Mouse (Mus musculus): ENCODE results near the gene Ltbp2. TPM values are rescaled to one million over a fixed set of nuclear protein-coding genes. Genes with fewer than 3 reads are reported as not detected.

The Ltbp2 gene
- total RNA-seq, 2 experiments from 2014 or later: 1.3 to 3.0 TPM

DNA sequence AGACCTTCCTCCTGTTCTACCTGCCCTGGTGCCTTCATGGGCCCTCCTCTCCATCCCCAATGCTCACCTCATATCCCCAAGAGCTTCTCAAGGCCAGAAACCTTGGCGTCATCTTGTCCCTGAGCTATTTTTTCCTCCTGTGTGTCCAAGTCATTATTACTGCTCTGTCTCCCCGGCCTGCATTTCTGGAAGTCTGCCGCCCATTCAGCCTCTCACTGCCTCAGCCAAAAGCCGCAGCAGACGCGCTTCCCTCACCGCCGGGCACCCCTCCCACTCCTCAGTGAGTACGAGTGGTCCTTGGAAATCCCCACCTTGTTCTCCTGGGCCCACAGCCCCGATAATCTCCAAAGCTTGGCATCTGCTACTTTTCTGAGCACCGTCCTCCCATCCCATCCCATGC, 3.8 kb upstream of the Ltbp2 start:
- DNase-seq: peak in 1 of 2 experiments; percentile 40

GRCm38 (mm10) chr12:84875761-84876480, 411 bp downstream of the Ltbp2 start:
- DNase-seq: no peak

DNA sequence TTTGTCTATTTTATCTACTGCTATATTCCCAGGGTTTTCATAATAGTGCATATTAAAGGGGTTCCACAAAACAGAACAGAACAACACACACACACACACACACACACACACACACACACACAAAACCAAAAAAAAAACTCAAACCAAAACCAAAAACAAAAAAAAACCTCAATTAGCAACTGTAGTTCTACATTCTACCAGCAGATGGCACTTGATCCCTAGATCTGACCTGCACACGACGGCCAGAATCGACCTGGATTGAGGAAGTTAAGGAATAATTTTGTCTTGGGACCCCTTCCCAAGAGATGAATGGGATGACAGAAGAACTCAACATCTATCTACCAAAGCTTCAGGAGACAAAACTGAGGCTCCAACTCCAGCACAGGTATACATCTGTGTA, 2.9 kb downstream of the Ltbp2 start:
- DNase-seq: peak in 1 of 2 experiments; percentile 40

GRCm38 (mm10) chr12:84872310-84872709, 4.0 kb downstream of the Ltbp2 start:
- DNase-seq: no peak

DNA sequence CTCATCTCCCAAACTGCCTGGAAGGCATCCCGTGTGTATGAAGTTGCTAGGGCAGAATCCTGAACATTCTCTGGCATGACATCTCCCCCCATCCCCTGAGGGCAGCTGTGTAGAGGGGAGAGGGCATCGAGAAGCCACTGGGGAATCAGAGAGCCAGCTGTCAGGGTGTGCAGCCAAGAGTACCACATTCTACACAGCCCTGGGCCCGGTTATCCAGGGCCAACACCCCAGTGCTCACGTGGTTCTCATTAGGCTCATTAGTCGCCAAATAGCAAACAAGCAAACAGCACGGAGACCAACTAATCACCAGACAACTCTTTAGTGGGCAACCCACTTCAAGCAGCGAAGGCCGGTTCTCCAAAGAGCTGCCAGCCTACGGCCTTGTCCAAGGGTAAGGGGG, 10.9 kb downstream of the Ltbp2 start:
- DNase-seq: no peak

GRCm38 (mm10) chr12:84864801-84865200, 11.5 kb downstream of the Ltbp2 start:
- DNase-seq: no peak

DNA sequence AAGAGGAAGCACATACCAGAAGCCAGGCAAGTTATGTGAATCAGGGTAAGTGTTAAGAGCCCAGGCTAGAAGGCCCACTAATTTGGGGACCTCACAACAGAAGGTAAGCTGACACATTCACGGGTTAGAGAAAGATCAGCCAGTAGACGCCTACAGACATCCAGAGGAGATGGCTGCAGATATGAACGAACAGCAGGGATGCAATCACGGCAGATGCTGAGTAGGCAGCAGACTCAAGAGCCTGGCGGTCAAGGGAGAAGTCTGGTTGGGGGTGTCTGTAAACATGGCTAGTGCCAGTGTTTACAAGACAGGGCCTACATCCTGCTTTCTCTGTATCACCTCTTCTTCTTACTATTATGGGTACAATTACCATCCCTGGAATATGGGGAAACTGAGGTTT, 13.1 kb downstream of the Ltbp2 start:
- no peak for DNase-seq

DNA sequence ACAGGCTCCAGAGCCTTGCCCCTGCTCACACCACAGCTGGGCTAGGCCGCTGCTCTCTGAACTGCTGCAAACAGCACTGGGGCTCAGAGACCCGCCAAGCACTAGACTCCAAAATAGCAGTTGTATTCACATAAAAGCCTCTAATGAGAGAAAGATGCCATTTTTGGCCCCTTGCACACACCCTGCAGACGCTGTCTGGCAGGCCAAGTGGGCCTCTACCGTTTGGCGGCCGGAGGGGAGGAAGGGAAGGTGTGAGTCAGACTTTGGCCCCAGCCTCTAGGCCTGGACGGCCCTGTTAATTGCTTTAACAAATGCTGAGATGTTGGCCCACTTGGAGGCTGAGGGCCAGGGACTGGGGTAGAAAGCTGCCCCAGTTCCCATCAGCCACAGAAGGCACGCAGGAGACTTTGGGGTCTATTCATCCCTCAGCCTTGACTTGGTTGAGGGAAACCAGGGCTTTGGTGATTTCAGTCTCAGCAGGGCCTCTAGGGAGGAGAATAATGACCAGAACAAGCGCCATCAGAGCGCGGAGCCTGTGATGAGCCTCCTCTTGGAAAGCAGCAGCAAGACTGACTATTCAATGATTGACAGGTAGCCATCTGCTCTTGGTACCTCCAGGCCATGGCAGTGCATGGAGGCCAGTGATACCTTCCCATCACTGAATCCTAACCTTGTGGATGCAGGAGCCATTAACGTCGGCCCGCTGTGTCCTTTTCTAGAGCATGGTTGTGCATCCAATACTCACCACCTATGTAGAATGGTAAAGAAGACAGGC, 14.0 kb downstream of the Ltbp2 start:
- peak; percentile 53 to 79 for DNase-seq

DNA sequence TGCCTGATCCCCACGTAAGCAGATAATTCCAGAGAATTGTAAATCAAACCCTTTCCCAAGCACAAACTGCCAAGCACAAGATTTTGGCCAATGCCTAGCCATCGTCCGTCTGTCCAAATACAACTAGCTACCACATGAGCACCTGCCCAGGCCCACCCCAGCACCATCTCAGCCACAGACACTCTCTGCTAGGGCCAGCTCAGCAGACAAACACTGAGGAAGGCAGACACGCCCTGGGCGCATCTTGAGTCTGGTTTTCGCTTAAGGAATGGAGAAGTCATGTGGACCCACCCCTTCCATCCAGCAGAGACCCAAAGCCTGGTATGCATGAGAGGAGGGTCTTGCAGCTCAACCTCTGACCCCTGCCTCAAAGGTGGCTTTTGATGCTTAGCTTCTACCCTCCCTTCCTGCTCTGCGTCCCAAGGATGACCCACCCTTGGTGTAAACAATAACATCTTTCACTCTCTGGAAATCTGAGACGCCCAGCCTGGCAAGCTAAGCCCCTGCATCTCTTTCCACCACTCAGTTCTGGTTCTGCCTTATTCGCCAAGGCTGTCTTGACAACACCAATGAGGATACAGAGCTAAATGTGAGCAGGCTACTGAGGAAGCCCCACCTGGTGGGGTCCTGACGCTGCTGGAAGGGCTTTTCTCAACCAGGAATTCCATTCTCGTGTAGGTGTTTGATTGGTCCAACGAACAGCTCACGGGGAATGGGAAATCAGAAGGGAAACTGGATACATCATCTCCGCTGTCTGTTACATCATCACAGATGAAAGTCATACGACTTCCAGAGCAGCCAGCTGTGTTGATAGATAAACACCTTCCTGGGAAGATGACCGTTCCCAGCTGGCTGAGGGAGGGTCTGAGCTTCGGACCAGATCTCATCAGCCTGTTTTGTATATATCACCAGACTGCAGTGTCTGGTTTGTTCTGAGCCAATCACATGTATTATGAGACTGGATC, 17.9 kb downstream of the Ltbp2 start:
- no peak for DNase-seq

GRCm38 (mm10) chr12:84857706-84858105, 18.6 kb downstream of the Ltbp2 start:
- DNase-seq: no peak

GRCm38 (mm10) chr12:84856532-84856931, 19.8 kb downstream of the Ltbp2 start:
- no peak for DNase-seq

DNA sequence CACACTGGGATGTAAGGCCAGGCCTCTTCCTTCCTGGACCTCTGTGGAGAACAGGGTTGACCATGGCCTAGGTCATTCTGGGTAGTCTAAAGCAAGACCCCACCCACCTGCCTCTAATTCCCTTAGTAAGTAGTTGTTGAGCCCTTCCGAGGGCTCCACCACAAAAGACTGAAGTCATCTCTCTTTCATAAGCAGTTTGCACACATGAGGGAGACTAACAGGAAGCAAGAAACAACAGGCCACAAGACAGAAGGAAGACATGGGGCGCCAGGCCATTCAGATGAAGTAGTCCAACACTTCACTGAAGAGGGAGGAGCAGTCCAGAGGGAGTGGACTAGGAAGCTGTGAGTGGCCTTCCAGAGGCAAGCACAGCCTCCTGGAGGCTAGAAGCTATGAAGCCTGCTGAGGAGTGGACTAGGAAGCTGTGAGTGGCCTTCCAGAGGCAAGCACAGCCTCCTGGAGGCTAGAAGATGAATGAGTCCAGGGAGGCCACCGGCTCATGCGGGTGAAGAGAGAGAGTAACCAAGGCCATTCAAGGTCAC, 21.2 kb downstream of the Ltbp2 start:
- DNase-seq: no peak

DNA sequence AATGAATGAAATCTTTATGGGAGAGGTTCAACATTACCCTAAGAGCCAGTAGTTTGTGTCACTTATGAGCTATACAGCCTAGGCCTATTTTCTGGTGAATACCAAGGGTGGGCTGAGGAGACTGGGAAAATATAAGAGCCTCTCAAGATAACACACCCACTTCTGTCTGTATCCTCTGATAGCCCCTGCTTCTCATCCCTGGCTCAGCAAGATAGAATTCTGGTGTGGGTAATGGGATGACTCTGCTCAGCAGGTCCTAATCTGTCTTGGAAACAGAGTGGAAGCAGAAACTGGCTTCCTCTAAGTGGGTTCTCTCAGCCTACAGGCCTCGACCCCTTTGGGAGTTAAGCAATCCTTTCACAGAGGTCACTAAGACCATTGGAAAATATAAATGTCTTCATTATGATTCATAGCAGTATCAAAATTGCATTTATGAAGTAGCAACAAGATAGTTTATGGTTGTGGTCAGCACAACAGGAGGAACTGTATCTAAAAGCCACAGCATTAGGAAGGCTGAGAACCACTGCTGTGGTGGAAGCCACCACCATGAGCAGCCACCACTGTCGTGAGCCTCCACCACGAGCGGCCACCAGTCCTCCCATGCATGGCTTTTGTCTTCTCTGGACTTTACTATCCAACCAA, 21.8 kb downstream of the Ltbp2 start:
- DNase-seq: no peak

DNA sequence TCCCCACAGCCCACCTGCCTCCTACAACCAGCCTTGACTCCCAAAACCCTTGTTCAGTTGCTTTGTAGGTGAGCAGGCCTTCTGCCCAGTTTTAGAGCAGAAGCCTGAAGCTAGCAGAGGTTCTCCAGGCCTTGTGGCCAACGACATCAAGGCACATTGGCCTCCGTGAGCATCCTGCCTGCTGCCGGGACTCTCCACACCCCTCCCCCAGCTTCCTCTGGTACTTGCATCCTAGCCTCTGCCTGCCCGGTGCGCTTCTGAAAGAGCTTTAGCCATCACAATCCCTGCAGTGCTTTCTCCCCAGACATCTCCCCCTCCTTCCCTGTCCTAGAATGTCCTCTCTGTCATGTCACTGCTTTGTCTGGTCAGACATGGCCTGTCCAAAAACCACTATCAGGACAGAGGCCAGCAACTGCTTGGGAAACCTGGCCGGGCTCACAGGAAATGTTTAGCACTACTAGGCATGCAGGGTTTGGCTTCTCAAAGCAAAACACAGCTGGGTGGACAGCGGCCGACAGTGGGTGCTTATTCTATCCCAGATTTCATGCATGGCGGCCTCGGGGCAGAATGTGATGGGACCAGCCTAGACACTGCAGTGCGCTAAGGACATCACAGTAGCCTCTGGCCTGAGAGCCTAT, 24.8 kb downstream of the Ltbp2 start:
- DNase-seq: peak; percentile 62 to 75

GRCm38 (mm10) chr12:84847882-84848281, 28.4 kb downstream of the Ltbp2 start:
- DNase-seq: no peak

DNA sequence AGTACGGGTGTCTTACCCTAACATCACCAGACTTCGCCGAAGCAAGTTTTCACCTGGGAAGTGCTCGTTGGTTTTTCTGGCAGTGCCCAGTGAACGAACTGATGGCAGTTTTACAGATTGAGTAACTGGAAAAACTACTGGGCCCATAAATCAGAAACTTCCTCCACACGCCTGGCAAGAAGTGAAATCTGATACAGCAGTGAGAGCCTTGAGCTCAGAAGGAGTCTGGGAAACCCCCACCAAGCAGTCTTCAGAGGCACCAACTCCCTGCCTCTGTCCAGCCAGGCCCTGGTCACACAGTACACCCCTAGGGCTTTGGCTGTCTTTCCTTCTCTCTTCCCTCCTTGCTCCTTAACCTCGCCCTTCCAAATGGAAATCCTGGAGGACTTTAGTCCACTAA, 28.9 kb downstream of the Ltbp2 start:
- no peak for DNase-seq

DNA sequence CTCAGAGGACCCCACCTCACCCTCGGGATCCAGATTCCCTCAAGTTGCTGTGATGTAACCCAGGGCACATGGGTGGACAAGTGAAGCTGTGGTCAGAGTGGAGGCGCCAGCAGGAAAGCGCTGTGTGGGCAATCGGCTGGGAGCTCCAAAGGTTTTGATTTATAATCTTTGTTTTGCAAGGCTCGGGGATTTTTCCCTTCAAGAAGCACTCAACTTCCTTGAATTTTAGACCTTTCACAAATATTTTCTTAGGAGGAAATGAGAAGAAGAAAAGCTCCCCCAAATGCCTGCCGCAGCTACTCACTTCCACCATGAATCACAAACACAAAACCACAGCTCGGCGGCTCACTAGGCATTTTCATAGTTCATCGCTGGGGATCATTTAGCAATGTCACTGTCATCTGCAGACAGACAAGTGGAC, 29.7 kb downstream of the Ltbp2 start:
- no peak for DNase-seq

GRCm38 (mm10) chr12:84842706-84843105, 33.6 kb downstream of the Ltbp2 start:
- no peak for DNase-seq

- no peak for DNase-seq
These were observed 34.9 kb downstream of the Ltbp2 start for GRCm38 (mm10) chr12:84841158-84842140.

- DNase-seq: no peak
These were observed 35.6 kb downstream of the Ltbp2 start for GRCm38 (mm10) chr12:84840734-84841133.

Data from heart, adult 18-20 months (tissue).